Mouse (Mus musculus): ENCODE measurements around the gene Alpl.

- TF ChIP-seq POLR2A (IDR thresholded peaks at IDR 0.05; ENCODE audit: insufficient read length, low read depth): no peak
- TF ChIP-seq E2F4 (IDR thresholded peaks at IDR 0.05; ENCODE audit: insufficient read depth): no peak
- no peak for TF ChIP-seq USF1 (IDR thresholded peaks at IDR 0.05; ENCODE audit: low read depth)
- TF ChIP-seq MAX (IDR thresholded peaks at IDR 0.05; ENCODE audit: low read depth): no peak
Measured at GRCm38 (mm10) chr4:137719378-137720077, 76.7 kb downstream of the Alpl start.

All from myocyte (in vitro differentiated cells).